Mouse (Mus musculus): ENCODE data around the gene Sys1. TPM values are rescaled to one million over a fixed set of nuclear protein-coding genes. Genes with fewer than 3 reads are reported as not detected.

The Sys1 gene
- total and polyA plus RNA-seq, 3 experiments: 85.8 to 94.3 TPM; not detected in 1

GRCm38 (mm10) chr2:164430697-164431096, 26.1 kb upstream of the Sys1 start:
- DNase-seq (ENCODE audit: low read depth, low spot score): no peak
- TF ChIP-seq SMC3 (IDR thresholded peaks at IDR 0.05; ENCODE audit: low read depth, low read length) (no peak), EP300 (IDR thresholded peaks at IDR 0.05; ENCODE audit: low read depth in 1 of 2, low read length in 2 of 2) (no peak), ZKSCAN1 (IDR thresholded peaks at IDR 0.05; ENCODE audit: low read depth, low read length) (no peak), BHLHE40 (IDR thresholded peaks at IDR 0.05; ENCODE audit: borderline replicate concordance, low read depth, low read length) (no peak), MAZ (IDR thresholded peaks at IDR 0.05; ENCODE audit: low read depth, low read length) (no peak), POLR2A (IDR thresholded peaks at IDR 0.05; ENCODE audit: control insufficient read depth in 1 of 2, insufficient read depth in 1 of 2, low read depth in 1 of 2, low read length in 2 of 2, poor library complexity in 1 of 2) (no peak), NRF1 (IDR thresholded peaks at IDR 0.05; ENCODE audit: insufficient read depth, low read depth, low read length, poor library complexity, severe bottlenecking) (no peak), CHD2 (IDR thresholded peaks at IDR 0.05; ENCODE audit: low read length) (no peak), RAD21 (IDR thresholded peaks at IDR 0.05; ENCODE audit: low read depth, low read length) (no peak), MEF2A (IDR thresholded peaks at IDR 0.05; ENCODE audit: extremely low read depth, insufficient replicate concordance, low read depth, low read length, poor library complexity, severe bottlenecking) (no peak), TAL1 (IDR thresholded peaks at IDR 0.05; ENCODE audit: low read length) (no peak), JUND (IDR thresholded peaks at IDR 0.05; ENCODE audit: low read depth, low read length) (no peak), USF2 (IDR thresholded peaks at IDR 0.05; ENCODE audit: borderline replicate concordance in 1 of 2, insufficient read depth in 1 of 2, low read depth in 1 of 2, low read length in 2 of 2) (no peak), HCFC1 (IDR thresholded peaks at IDR 0.05; ENCODE audit: low read depth, low read length) (no peak), GATA1 (IDR thresholded peaks at IDR 0.05; ENCODE audit: low read depth, low read length) (no peak), ZMIZ1 (IDR thresholded peaks at IDR 0.05; ENCODE audit: low read depth, low read length) (no peak)
- H3K9me3 ChIP-seq (replicated peaks; ENCODE audit: insufficient read depth, low read length): no peaks in the 10 kb centered on the region
- no peaks in the 10 kb centered on the region for H3K36me3 ChIP-seq (ENCODE audit: control insufficient read depth in 1 of 2, insufficient read depth in 2 of 2, low read length in 2 of 2)
- no peaks in the 10 kb centered on the region for H3K79me2 ChIP-seq (ENCODE audit: control insufficient read depth, insufficient read depth, low read length, poor library complexity)
- H3K27ac ChIP-seq (ENCODE audit: control insufficient read depth, low read depth, low read length): no peak overlapping the region
- peaks cover 0 to 15% of the 10 kb centered on the region in 2 experiments for H3K27me3 ChIP-seq (ENCODE audit: control insufficient read depth in 1 of 2, insufficient read depth in 2 of 2, low read length in 2 of 2)
- no peak overlapping the region for H3K9ac ChIP-seq (ENCODE audit: control insufficient read depth, low read depth, low read length, poor library complexity, severe bottlenecking)
- H3K4me3 ChIP-seq (ENCODE audit: control insufficient read depth in 1 of 2, insufficient read depth in 1 of 2, low read depth in 2 of 2, low read length in 2 of 2): no peak overlapping the region
- H3K4me1 ChIP-seq (ENCODE audit: control insufficient read depth in 1 of 2, insufficient read depth in 2 of 2, low read length in 2 of 2): no peaks in the 10 kb centered on the region

- Histone ChIP-seq H3K9ac (ENCODE audit: control insufficient read depth, low read depth, low read length, poor library complexity, severe bottlenecking) (no peak overlapping the region), H3K4me1 (ENCODE audit: control insufficient read depth in 1 of 2, insufficient read depth in 2 of 2, low read length in 2 of 2) (no peaks in the 10 kb centered on the region), H3K36me3 (ENCODE audit: control insufficient read depth in 1 of 2, insufficient read depth in 2 of 2, low read length in 2 of 2) (no peaks in the 10 kb centered on the region), H3K27ac (ENCODE audit: control insufficient read depth, low read depth, low read length) (no peak overlapping the region), H3K27me3 (ENCODE audit: control insufficient read depth in 1 of 2, insufficient read depth in 2 of 2, low read length in 2 of 2) (peaks cover 5 to 16% of the 10 kb centered on the region in 2 experiments), H3K9me3 (replicated peaks; ENCODE audit: insufficient read depth, low read length) (no peaks in the 10 kb centered on the region), H3K4me3 (ENCODE audit: control insufficient read depth in 1 of 2, insufficient read depth in 1 of 2, low read depth in 2 of 2, low read length in 2 of 2) (no peak overlapping the region), H3K79me2 (ENCODE audit: control insufficient read depth, insufficient read depth, low read length, poor library complexity) (no peaks in the 10 kb centered on the region)
- TF ChIP-seq CHD2 (IDR thresholded peaks at IDR 0.05; ENCODE audit: low read length) (no peak), ZMIZ1 (IDR thresholded peaks at IDR 0.05; ENCODE audit: low read depth, low read length) (no peak), POLR2AphosphoS5 (IDR thresholded peaks at IDR 0.05; ENCODE audit: borderline replicate concordance, low read depth, low read length) (no peak), MYC (IDR thresholded peaks at IDR 0.05; ENCODE audit: low read depth, low read length) (no peak), CTCF (IDR thresholded peaks at IDR 0.05 in 2 of 3, conservative IDR thresholded peaks at IDR 0.05 in 1 of 3; ENCODE audit: control insufficient read depth in 1 of 3, insufficient read depth in 1 of 3, low read depth in 2 of 3, low read length in 3 of 3, poor library complexity in 1 of 3, severe bottlenecking in 1 of 3) (no peak), MXI1 (IDR thresholded peaks at IDR 0.05; ENCODE audit: low read depth, low read length) (no peak), TAL1 (IDR thresholded peaks at IDR 0.05; ENCODE audit: low read length) (no peak), KAT2A (conservative IDR thresholded peaks at IDR 0.05; ENCODE audit: low read depth, low read length) (no peak), POLR2AphosphoS2 (IDR thresholded peaks at IDR 0.05; ENCODE audit: low read length) (no peak), NRF1 (IDR thresholded peaks at IDR 0.05; ENCODE audit: insufficient read depth, low read depth, low read length, poor library complexity, severe bottlenecking) (no peak), E2F4 (IDR thresholded peaks at IDR 0.05; ENCODE audit: borderline replicate concordance, low read depth, low read length) (no peak), MAZ (IDR thresholded peaks at IDR 0.05; ENCODE audit: low read depth, low read length) (no peak), EP300 (IDR thresholded peaks at IDR 0.05; ENCODE audit: low read depth in 1 of 2, low read length in 2 of 2) (no peak), NELFE (IDR thresholded peaks at IDR 0.05; ENCODE audit: low read depth, low read length) (no peak), ELF1 (IDR thresholded peaks at IDR 0.05; ENCODE audit: low read depth, low read length) (no peak), TCF12 (IDR thresholded peaks at IDR 0.05; ENCODE audit: low read depth, low read length) (no peak), USF1 (IDR thresholded peaks at IDR 0.05; ENCODE audit: low read depth, low read length) (no peak)
- DNase-seq (ENCODE audit: low read depth, low spot score): no peak
These were observed 24.9 kb upstream of the Sys1 start for GRCm38 (mm10) chr2:164431676-164432465.
